Mouse (Mus musculus) heart, embryonic 14.5 days (tissue): Measurements from ENCODE around the gene Ralgapa2. TPM values are rescaled to one million over a fixed set of nuclear protein-coding genes. Genes with fewer than 3 reads are reported as not detected.

Experiments used
- ATAC-seq: fragments of 200-750 bp; cut with Nextera tagmentation; 2 replicates; pipeline ENCODE4 v1.8.0; 2017; ENCODE audit warnings: low read depth, moderate TSS enrichment; ENCODE audit not compliant: insufficient number of reproducible peaks, insufficient read depth, low FRiP score
- H3K27ac ChIP-seq, 2 experiments: fragments of 200-500 bp in 1 of 2; fragments of 300-500 bp in 1 of 2; sonication (generic) in 1 of 2; replicated peaks in 1 of 2; 2 replicates each; pipeline ENCODE4 v1.5.1; 2012 to 2014; ENCODE audit warnings: low read depth in 2 of 2, low read length in 2 of 2, control low read depth in 1 of 2, mild to moderate bottlenecking in 1 of 2, mixed read lengths in 1 of 2; ENCODE audit not compliant: control insufficient read depth in 1 of 2, insufficient read depth in 1 of 2
- H3K27me3 ChIP-seq: fragments of 300-500 bp; sonication (generic); 2 replicates; pipeline ENCODE4 v1.6.1; 2014; ENCODE audit warnings: mild to moderate bottlenecking, low read length, control low read depth; ENCODE audit not compliant: control insufficient read depth, insufficient read depth
- H3K36me3 ChIP-seq: fragments of 300-500 bp; sonication (generic); 2 replicates; pipeline ENCODE4 v1.6.1; 2014; ENCODE audit warnings: mild to moderate bottlenecking, control low read depth, low read length, mixed read lengths; ENCODE audit not compliant: control insufficient read depth, insufficient read depth
- H3K4me1 ChIP-seq, 2 experiments: fragments of 200-500 bp in 1 of 2; fragments of 300-500 bp in 1 of 2; sonication (generic) in 1 of 2; 2 replicates each; pipeline ENCODE4 v1.6.1; 2012 to 2014; ENCODE audit warnings: low read length in 2 of 2, control low read depth in 1 of 2, mixed read lengths in 1 of 2; ENCODE audit not compliant: control insufficient read depth in 2 of 2, insufficient read depth in 2 of 2
- H3K4me2 ChIP-seq: fragments of 300-500 bp; sonication (generic); 2 replicates; pipeline ENCODE4 v1.6.1; 2014; ENCODE audit warnings: mild to moderate bottlenecking, low read length
- H3K4me3 ChIP-seq, 2 experiments: fragments of 200-500 bp in 1 of 2; fragments of 300-500 bp in 1 of 2; sonication (generic) in 1 of 2; 2 replicates each; pipeline ENCODE4 v1.5.1; 2012 to 2014; ENCODE audit warnings: low read length in 2 of 2, mild to moderate bottlenecking in 2 of 2, control low read depth in 1 of 2, low read depth in 1 of 2, moderate library complexity in 1 of 2; ENCODE audit not compliant: control insufficient read depth in 1 of 2, insufficient read depth in 1 of 2
- H3K9ac ChIP-seq: fragments of 300-500 bp; sonication (generic); 2 replicates; pipeline ENCODE4 v1.6.1; 2014; ENCODE audit warnings: mild to moderate bottlenecking, low read length
- H3K9me3 ChIP-seq: fragments of 300-500 bp; sonication (generic); 2 replicates; pipeline ENCODE4 v1.6.1; 2016; ENCODE audit warnings: low read length, control low read depth; ENCODE audit not compliant: control insufficient read depth
- WGBS: fragments of 180-500 bp; shearing (Covaris S2); extraction: QIAGEN DNeasy Blood & Tissue Kit; methylation state at CpG from one replicate; pipeline ENCODE4 v1.1.7; 2014; 5-methylcytosine and 5-hydroxymethylcytosine counted together
- polyA plus RNA-seq: library from polyadenylated mRNA; unstranded; fragments of >200 nt; fragmentation: Nextera tagmentation; extraction: Ambion mirVana; gene quantifications from 2 replicates; pipeline ENCODE4 v1.2.1, GENCODE M21; 2014

The Ralgapa2 gene
- polyA plus RNA-seq, 1 experiment from 2014 or later, result 11.0 TPM

DNA sequence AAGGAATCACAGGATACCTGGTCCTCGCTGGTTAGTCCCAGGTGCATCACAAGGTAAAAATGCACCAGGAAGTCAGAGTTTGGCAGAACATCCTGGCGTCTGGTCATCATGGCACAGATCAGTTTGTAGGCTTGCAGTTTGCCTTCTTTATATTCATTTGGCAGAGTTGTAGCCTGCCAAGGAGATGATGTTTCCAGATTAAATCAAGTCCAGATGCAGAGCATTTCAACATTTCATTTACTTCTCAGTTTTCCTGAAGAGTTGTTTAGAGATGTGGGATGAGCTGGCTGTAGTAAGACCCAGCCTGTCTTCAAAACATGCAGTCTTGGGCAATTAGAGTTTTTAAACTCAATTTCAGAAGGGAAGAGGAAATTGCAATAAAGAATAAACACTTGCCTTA is 124.9 kb downstream of the Ralgapa2 start:
- H3K27ac ChIP-seq, result no peak overlapping the region
- WGBS, result 79% methylated on average over 2 of the region's 2 CpGs
- no peaks in the 10 kb centered on the region for H3K9me3 ChIP-seq
- no peak overlapping the region for H3K4me2 ChIP-seq
- ATAC-seq, result no peak
- no peak overlapping the region for H3K9ac ChIP-seq
- H3K36me3 ChIP-seq, result peaks cover 24% of the 10 kb centered on the region
- no peaks in the 10 kb centered on the region for H3K4me1 ChIP-seq
- no peaks in the 10 kb centered on the region for H3K27me3 ChIP-seq
- H3K4me3 ChIP-seq, result no peak overlapping the region

DNA sequence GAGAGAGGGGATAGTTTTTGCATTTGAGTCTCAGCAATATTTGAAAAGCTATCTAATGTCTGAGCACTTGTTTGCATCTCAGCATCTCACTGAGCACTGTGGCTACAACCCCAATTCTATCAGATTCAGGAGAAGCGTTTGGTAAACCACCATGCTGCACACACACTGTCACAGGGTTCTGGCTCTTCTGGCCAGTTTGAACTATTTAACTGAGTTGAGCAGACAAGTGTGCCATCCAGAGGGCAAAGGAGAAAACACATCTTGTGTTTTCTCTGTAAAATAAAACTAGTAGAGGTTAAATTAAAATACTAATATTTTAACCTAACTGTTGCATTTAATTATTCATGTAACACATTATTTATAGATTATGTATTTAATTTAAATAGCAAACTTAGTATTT is 127.6 kb downstream of the Ralgapa2 start:
- no peak overlapping the region for H3K4me3 ChIP-seq
- peaks cover 9% of the 10 kb centered on the region for H3K36me3 ChIP-seq
- 60% methylated on average over 1 of the region's 1 CpGs for WGBS
- no peaks in the 10 kb centered on the region for H3K4me1 ChIP-seq
- no peak for ATAC-seq
- H3K27me3 ChIP-seq, result no peaks in the 10 kb centered on the region
- no peaks in the 10 kb centered on the region for H3K9me3 ChIP-seq
- H3K4me2 ChIP-seq, result no peak overlapping the region
- H3K9ac ChIP-seq, result no peak overlapping the region
- no peak overlapping the region for H3K27ac ChIP-seq

DNA sequence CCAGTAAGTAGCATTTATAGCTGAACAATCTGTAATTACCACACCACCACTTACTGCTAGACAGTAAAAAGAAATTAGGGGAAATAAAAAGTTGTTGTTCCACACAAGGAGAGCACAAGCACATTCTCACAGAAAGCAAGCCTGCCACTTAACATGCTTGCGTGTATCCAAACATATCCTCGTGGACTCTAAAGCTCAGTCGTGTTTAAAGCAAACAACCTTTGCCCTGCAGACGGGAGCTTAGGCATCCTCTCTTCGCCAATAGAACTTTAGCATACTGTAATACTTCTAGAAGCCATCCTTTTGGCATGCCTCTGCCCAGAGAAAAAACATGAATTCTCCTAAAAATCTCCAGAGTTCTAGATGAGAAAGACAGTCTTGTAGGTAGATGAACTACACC is 135.9 kb downstream of the Ralgapa2 start:
- no peak for ATAC-seq
- WGBS, result 87% methylated on average over 5 of the region's 5 CpGs
- Histone ChIP-seq H3K27me3 (no peaks in the 10 kb centered on the region), H3K4me2 (no peak overlapping the region), H3K9me3 (no peaks in the 10 kb centered on the region), H3K4me3 (no peak overlapping the region), H3K27ac (no peak overlapping the region), H3K9ac (no peak overlapping the region), H3K36me3 (peaks cover 6% of the 10 kb centered on the region; the same call in 1 of the 2 replicates), H3K4me1 (no peaks in the 10 kb centered on the region)

DNA sequence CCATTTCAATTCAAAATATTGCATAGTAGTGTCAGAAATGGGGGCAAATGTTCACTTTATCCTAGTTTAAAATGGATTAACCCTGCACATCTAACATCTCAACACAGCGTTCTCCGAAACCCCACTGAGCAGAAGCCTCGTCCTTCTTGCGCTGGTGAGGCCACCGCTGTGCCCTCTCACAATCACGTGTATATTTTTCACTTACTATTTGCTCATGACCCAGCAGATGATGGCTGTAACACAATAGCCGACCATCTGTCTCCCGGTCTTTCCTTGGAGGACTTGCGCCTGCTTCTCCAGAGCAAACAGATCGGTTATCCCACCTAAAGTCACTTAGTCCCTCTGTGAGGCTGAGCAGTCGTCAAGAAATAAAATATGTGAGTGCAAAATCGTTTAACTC is 146.0 kb downstream of the Ralgapa2 start:
- Histone ChIP-seq H3K27me3 (no peaks in the 10 kb centered on the region), H3K9ac (no peak overlapping the region), H3K9me3 (no peaks in the 10 kb centered on the region), H3K4me1 (peaks cover 4 to 5% of the 10 kb centered on the region in 2 experiments; a peak in 2 of 4 replicates), H3K36me3 (no peaks in the 10 kb centered on the region), H3K27ac (no peak overlapping the region), H3K4me3 (no peak overlapping the region), H3K4me2 (no peak overlapping the region)
- 85% methylated on average over 12 of the region's 12 CpGs for WGBS
- ATAC-seq, result no peak

DNA sequence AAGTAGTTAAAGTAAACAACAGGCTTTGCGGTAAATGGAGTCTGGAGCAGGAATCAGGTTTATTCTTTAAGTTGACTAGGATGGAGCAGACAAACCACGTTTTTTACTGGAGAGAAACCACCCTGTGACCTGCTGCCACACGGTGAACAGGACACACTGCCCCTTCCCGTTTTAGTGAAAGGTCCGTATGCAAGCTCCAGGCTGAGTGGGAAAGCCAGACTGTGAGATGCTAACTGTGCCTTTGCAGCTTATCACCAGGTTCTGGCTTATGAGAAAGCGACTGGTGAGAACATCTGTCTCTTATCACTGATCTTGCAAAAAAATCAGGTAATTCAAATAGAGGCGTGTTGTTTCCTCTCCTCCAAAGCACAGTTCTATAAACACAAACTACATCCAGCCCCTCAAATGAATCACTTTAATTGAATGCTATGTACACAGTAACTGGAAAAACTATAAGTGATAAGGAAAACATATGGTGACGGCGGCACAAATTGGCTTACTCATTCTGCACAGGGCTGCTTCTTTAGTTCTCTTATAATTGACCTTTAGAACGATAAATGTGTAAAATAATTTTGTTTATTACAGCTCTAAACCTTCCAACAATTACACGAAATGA is 146.7 kb downstream of the Ralgapa2 start:
- no peak overlapping the region for H3K9ac ChIP-seq
- peaks cover 4 to 5% of the 10 kb centered on the region in 2 experiments; a peak in 2 of 4 replicates for H3K4me1 ChIP-seq
- no peaks in the 10 kb centered on the region for H3K36me3 ChIP-seq
- H3K4me3 ChIP-seq, result no peak overlapping the region
- H3K27me3 ChIP-seq, result no peaks in the 10 kb centered on the region
- 65% methylated on average over 11 of the region's 11 CpGs for WGBS
- no peak overlapping the region for H3K4me2 ChIP-seq
- ATAC-seq, result no peak
- no peaks in the 10 kb centered on the region for H3K9me3 ChIP-seq
- H3K27ac ChIP-seq, result no peak overlapping the region

DNA sequence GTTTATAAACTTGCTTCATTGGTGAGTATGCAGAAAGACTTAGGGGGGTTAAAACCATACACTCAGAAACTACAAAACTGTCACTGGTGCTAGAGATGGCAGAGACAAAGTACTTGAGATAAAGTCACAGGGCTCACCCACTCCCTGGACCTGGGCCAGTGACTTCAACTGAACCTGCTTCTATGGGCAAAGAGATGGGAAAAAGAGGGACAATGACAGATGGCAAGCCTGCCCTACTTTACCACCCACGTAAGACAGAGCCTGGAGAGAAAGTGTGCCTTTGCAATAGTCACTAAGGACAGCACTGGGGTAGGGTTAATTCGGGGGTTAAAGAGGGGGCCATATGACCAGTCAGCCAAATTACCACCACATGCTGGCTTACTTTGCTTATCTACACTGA is 148.7 kb downstream of the Ralgapa2 start:
- Histone ChIP-seq H3K9ac (no peak overlapping the region), H3K4me1 (peaks cover 4 to 9% of the 10 kb centered on the region in 2 experiments; a peak in 2 of 4 replicates), H3K4me2 (no peak overlapping the region), H3K36me3 (no peaks in the 10 kb centered on the region), H3K9me3 (no peaks in the 10 kb centered on the region), H3K27me3 (no peaks in the 10 kb centered on the region), H3K4me3 (no peak overlapping the region), H3K27ac (no peak overlapping the region)
- 69% methylated on average over 2 of the region's 2 CpGs for WGBS
- ATAC-seq, result no peak

DNA sequence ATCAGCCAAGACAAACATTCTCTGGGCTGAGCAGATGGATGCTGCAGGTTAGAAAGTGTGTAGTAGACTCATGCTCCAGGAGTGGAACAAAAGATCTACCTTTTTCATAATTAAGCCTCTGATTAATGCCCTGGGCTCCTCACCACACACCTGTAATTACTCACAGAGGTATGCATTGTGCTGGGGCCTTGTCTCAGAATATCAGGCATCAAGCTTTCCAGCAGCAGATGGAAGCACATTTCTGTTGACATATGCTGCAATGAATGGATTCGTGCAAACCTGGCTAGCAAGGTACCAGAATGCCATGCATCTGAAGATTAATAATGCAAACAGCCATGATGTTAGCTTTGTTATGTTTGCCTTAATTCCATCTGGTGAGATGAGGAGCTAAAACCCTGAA is 149.2 kb downstream of the Ralgapa2 start:
- no peaks in the 10 kb centered on the region for H3K9me3 ChIP-seq
- H3K4me1 ChIP-seq, result peaks cover 4 to 9% of the 10 kb centered on the region in 2 experiments; a peak in 2 of 4 replicates
- no peak overlapping the region for H3K27ac ChIP-seq
- H3K9ac ChIP-seq, result no peak overlapping the region
- WGBS, result 89% methylated on average over 1 of the region's 1 CpGs
- no peak for ATAC-seq
- H3K4me3 ChIP-seq, result no peak overlapping the region
- no peaks in the 10 kb centered on the region for H3K27me3 ChIP-seq
- no peak overlapping the region for H3K4me2 ChIP-seq
- H3K36me3 ChIP-seq, result no peaks in the 10 kb centered on the region

DNA sequence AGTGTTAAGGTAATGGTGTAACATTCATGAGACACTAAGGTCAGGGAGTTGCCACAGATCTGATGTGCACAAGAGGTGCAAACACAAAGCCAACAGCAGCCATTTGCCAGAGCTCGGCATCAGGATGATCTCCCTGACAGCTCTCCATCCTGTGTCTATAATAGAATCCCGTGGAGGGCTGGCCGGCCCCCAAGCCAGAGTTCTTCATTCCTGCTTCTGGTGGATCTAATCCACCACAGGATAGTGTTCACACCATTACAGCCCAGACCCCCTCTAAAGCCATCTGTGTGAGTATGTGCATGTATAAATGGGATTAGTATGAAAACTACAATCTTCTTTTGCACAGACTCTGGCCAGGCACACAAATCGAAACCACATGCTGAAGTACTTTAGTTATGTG is 150.2 kb downstream of the Ralgapa2 start:
- Histone ChIP-seq H3K27me3 (no peaks in the 10 kb centered on the region), H3K4me1 (peaks cover 4 to 9% of the 10 kb centered on the region in 2 experiments; a peak in 2 of 4 replicates), H3K9me3 (no peaks in the 10 kb centered on the region), H3K4me3 (no peak overlapping the region), H3K36me3 (no peaks in the 10 kb centered on the region), H3K4me2 (no peak overlapping the region), H3K9ac (no peak overlapping the region), H3K27ac (no peak overlapping the region)
- ATAC-seq, result no peak
- WGBS, result 69% methylated on average over 4 of the region's 4 CpGs
